Mouse (Mus musculus) lung, adult 2 months (tissue): ENCODE results near the gene Gm7682. TPM values are rescaled to one million over a fixed set of nuclear protein-coding genes. Genes with fewer than 3 reads are reported as not detected.
"Not testable (repeated sequence)": the region's sequence is repeated elsewhere in the genome, so short reads cannot be mapped to it uniquely, and the experiment has no call there.

Experiments
- DNase-seq: peaks from one replicate; pipeline ENCODE4 v3.0.0; 2022
- H3K4me1 ChIP-seq: fragments of 200-500 bp; 2 replicates; pipeline ENCODE4 v1.6.1; 2011; ENCODE audit warnings: low read length; ENCODE audit not compliant: control insufficient read depth, insufficient read depth
- H3K4me3 ChIP-seq: fragments of 200-500 bp; replicated peaks from 2 replicates; pipeline ENCODE3; 2011; ENCODE audit warnings: low read depth, mild to moderate bottlenecking, control low read depth, low read length; ENCODE audit errors: extremely low read depth
- WGBS: fragments of 180-500 bp; shearing (Covaris S2); methylation state at CpG from one replicate; pipeline ENCODE4 v1.1.7; 2018; 5-methylcytosine and 5-hydroxymethylcytosine counted together
- polyA plus RNA-seq: library from polyadenylated mRNA; depleted of rRNA; stranded (reverse); fragments of >200 nt; gene quantifications from 2 replicates; pipeline ENCODE4 v1.2.3, GENCODE M21; 2012; rRNA removed

Gene Gm7682
- not detected in 2 replicates for polyA plus RNA-seq

- not testable (repeated sequence) for DNase-seq, H3K4me1 ChIP-seq, H3K4me3 ChIP-seq
- WGBS = no CpG with 5 or more reads among the region's 3 CpGs
Measured at GRCm38 (mm10) chr5:94445484-94445883, at the start of gene Gm7682. TSS of gene Gm7682 (plus strand) at chr5:94445784.

Other genes with a start within 250 kb of the Gm7682 start
- not detected in 2 replicates for gene Gm3106, start 227.8 kb upstream of the Gm7682 start, polyA plus RNA-seq
- gene A430089I19Rik, start 139.0 kb upstream of the Gm7682 start, polyA plus RNA-seq = not detected in 2 replicates
- not detected in 2 replicates for gene Gm6502, start 131.3 kb upstream of the Gm7682 start, polyA plus RNA-seq
- not detected in 2 replicates for gene AA792892, start 106.0 kb upstream of the Gm7682 start, polyA plus RNA-seq
- gene Gm3139, start 80.5 kb downstream of the Gm7682 start, polyA plus RNA-seq = not detected in 2 replicates
- gene Gm3147, start 170.6 kb downstream of the Gm7682 start, polyA plus RNA-seq = not detected in 2 replicates
- gene Gm6509, start 178.2 kb downstream of the Gm7682 start, polyA plus RNA-seq = not detected in 2 replicates
- gene Gm6205, start 202.6 kb downstream of the Gm7682 start, polyA plus RNA-seq = not detected in 2 replicates